Mouse (Mus musculus) kidney, postnatal 0 days (tissue): Measurements from ENCODE around the gene Vmn1r191. TPM values are rescaled to one million over a fixed set of nuclear protein-coding genes. Genes with fewer than 3 reads are reported as not detected.

Source experiments
- microRNA-seq: library from miRNA; unstranded; fragments of <30 nt; microRNA quantifications from one replicate; pipeline ENCODE4, GENCODE M21; 2016
- polyA plus RNA-seq: library from polyadenylated mRNA; unstranded; fragments of >200 nt; fragmentation: Nextera tagmentation; extraction: Ambion mirVana; gene quantifications from 2 replicates; pipeline ENCODE4 v1.2.1, GENCODE M21; 2015

Gene Vmn1r191
- polyA plus RNA-seq, 1 experiment from 2014 or later, result not detected

Small RNA genes within 50 kb of the gene (microRNA-seq; reads per million reads assigned to microRNA genes)
- not detected for gene Gm23282
- gene Gm25084, result not detected

Other genes with a start within 250 kb of the Vmn1r191 start
- gene Zfp184, start 238.9 kb downstream of the Vmn1r191 start, polyA plus RNA-seq, result 8.5 and 9.6 TPM in 2 replicates
- not detected in 2 replicates for gene Pom121l2, start 202.8 kb downstream of the Vmn1r191 start, polyA plus RNA-seq
- 0.21 and 0.60 TPM in 2 replicates for gene Prss16, start 174.2 kb downstream of the Vmn1r191 start, polyA plus RNA-seq
- 4.0 and 4.5 TPM in 2 replicates for gene Hist1h2ah, start 148.4 kb downstream of the Vmn1r191 start, polyA plus RNA-seq
- gene Hist1h2bk, start 148.1 kb downstream of the Vmn1r191 start, polyA plus RNA-seq, result 4.0 and 4.8 TPM in 2 replicates
- 15.3 and 17.2 TPM in 2 replicates for gene Hist1h4i, start 142.6 kb downstream of the Vmn1r191 start, polyA plus RNA-seq
- gene Hist1h2ag, start 141.0 kb downstream of the Vmn1r191 start, polyA plus RNA-seq, result 33.8 and 48.4 TPM in 2 replicates
- gene Hist1h2bj, start 140.8 kb downstream of the Vmn1r191 start, polyA plus RNA-seq, result 8.5 and 10.2 TPM in 2 replicates
- gene Vmn1r188, start 99.5 kb downstream of the Vmn1r191 start, polyA plus RNA-seq, result not detected in 2 replicates
- not detected in 2 replicates for gene Vmn1r189, start 78.1 kb downstream of the Vmn1r191 start, polyA plus RNA-seq
- gene Vmn1r192, start 7.2 kb upstream of the Vmn1r191 start, polyA plus RNA-seq, result not detected in 2 replicates
- gene Vmn1r193, start 39.2 kb upstream of the Vmn1r191 start, polyA plus RNA-seq, result not detected in 2 replicates
- not detected in 2 replicates for gene Vmn1r194, start 60.2 kb upstream of the Vmn1r191 start, polyA plus RNA-seq
- gene Vmn1r195, start 86.6 kb upstream of the Vmn1r191 start, polyA plus RNA-seq, result not detected in 2 replicates
- not detected in 2 replicates for gene Vmn1r196, start 106.0 kb upstream of the Vmn1r191 start, polyA plus RNA-seq
- not detected in 2 replicates for gene Vmn1r197, start 140.6 kb upstream of the Vmn1r191 start, polyA plus RNA-seq
- gene Vmn1r198, start 166.4 kb upstream of the Vmn1r191 start, polyA plus RNA-seq, result not detected in 2 replicates
- not detected in 2 replicates for gene Vmn1r199, start 195.8 kb upstream of the Vmn1r191 start, polyA plus RNA-seq
- gene Vmn1r200, start 206.4 kb upstream of the Vmn1r191 start, polyA plus RNA-seq, result not detected in 2 replicates